Mouse (Mus musculus): Measurements from ENCODE around the gene Il1r1. TPM values are rescaled to one million over a fixed set of nuclear protein-coding genes. Genes with fewer than 3 reads are reported as not detected.
"Not testable (repeated sequence)": the region's sequence is repeated elsewhere in the genome, so short reads cannot be mapped to it uniquely, and the experiment has no call there.

The Il1r1 gene
- total RNA-seq, 1 experiment from 2014 or later = 45.8 TPM

DNA sequence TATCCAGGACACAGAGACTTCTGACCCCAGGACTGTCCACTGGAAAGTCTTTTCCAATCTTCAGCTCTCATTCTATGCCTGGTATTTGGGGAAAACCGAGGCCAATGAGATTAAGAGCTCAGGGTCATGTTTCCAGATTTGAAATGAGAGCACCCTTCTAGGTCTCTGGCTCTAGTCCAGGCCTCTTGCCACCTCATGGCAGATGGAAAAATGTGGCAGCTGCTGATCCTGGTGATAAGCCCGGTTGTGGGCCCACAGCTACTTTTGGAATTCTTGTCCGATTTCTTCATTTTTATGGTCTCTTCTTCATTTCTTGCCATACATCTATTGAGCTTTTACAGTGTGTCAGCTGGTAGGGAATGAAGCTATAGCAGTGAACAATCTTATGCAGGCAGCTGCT, 57.5 kb downstream of the Il1r1 start:
- no peak for ATAC-seq (replicated peaks in 1 of 2; ENCODE audit: insufficient read depth in 1 of 2, low FRiP score in 2 of 2, low TSS enrichment in 1 of 2, low read depth in 1 of 2, poor library complexity in 2 of 2, severe bottlenecking in 2 of 2)

DNA sequence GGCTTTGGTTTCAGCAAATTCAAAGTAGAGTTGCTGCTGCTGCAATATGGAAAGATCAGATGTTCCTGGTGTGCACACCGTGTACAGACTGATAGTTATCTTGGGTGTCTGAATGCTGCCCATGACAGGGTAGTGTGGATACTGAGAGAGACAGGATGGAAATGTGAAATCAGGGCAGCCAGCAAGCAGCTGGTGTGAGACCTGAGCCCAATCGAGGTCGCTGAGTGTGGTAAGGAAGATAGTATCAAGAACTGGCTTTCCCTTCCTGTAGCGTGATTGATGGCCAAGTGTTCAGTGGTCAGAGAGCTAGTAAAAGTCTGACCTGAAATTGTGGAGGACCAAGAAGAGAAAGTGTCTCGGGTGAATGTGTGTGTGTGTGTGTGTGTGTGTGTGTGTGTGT, 59.1 kb downstream of the Il1r1 start:
- peak; percentile 45 to 52; a peak in 3 of 4 replicates for ATAC-seq (replicated peaks in 1 of 2; ENCODE audit: insufficient read depth in 1 of 2, low FRiP score in 2 of 2, low TSS enrichment in 1 of 2, low read depth in 1 of 2, poor library complexity in 2 of 2, severe bottlenecking in 2 of 2)

DNA sequence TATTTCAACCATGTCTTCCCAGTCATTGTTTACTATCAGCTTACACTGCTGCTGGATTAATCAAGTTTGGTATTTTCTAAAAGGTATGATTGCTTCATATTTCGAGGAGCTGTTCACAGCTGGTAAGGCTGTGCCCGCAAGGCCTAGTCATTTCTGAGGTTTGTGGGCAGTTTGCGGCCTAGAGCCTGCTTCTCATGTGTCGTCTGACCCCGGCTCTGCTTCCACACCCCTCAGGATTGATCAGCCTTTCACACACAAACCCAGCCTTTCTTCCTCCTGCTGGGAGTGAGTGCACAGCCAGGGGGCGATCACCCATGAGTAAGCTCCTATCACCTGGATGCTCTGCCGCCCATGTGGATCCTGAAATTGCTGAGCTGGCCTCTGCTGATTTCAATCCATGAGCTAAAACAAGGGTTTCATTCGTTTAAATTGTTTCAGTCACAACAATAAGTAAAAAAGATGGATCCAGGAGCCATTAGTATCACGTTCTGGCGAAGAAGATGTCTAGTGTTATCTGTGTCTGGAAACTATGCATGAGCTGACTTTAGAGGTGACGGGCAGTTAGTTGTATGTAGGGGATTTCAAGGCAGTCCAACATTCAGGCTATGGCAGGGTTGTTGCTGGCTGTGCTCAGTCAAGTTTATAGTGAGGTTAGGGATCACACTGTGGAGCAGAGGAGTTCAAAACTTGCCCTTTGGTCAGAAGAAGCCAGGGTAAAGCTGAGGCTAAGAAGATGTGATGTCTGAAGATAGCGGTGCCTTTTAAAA, 65.8 kb downstream of the Il1r1 start:
- ATAC-seq (replicated peaks in 1 of 2; ENCODE audit: insufficient read depth in 1 of 2, low FRiP score in 2 of 2, low TSS enrichment in 1 of 2, low read depth in 1 of 2, poor library complexity in 2 of 2, severe bottlenecking in 2 of 2) = no peak

DNA sequence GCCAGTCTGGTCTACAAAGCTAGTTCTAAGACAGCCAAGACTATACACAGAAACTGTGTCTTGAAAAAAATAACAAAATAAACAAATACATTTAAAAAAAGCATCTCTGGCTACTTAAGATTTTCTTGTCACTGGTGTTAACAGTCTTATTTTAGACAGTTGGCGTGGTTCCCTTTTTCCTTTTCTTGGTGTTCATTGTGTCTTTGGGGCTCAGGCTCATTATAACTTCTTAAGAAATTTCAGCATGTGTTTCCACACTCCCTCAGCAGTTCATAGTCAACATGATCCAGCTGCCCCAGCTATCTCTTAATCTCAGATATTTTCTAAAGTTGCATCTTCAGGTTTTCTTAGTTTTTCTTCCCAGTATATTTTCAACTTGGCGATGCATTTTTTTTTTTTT, 67.4 kb downstream of the Il1r1 start:
- ATAC-seq (replicated peaks in 1 of 2; ENCODE audit: insufficient read depth in 1 of 2, low FRiP score in 2 of 2, low TSS enrichment in 1 of 2, low read depth in 1 of 2, poor library complexity in 2 of 2, severe bottlenecking in 2 of 2) = no peak

DNA sequence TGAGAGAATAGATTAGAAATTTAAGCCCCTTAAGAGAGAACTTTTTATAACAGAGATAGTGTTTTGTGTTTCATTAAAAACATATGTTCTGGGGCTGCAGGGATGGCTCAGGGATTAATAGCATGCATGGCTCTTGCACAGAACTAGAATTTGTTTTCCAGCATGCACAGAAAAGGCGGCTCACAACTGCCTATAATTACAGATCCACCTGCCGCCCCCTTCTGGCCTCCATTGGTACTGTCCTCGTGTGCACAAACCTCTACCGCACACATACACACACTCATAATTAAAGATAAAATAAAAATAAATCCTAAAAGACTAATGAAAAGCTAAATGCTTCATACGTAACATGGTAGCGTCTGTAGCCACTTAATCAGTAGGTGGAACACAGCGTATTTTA, 69.0 kb downstream of the Il1r1 start:
- no peak; a peak in 1 of 4 replicates for ATAC-seq (replicated peaks in 1 of 2; ENCODE audit: insufficient read depth in 1 of 2, low FRiP score in 2 of 2, low TSS enrichment in 1 of 2, low read depth in 1 of 2, poor library complexity in 2 of 2, severe bottlenecking in 2 of 2)

DNA sequence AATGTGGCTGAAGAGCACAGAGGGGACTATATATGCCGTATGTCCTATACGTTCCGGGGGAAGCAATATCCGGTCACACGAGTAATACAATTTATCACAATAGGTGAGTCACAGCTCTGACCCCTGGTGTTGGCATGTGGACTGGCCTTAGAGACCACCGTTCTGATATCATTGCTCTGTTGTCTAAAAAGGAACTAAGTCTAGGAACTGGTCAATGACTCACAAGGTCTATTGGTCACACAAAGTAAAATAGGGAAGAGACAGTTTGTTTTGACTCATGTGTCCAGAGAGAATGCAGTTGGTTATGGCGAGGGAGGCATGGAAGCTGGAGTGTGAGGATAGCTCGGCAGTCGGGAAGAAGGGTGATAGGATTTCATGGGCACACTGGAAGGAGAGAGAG, 69.9 kb downstream of the Il1r1 start:
- peak in 1 of 2 experiments; percentile 17; a peak in 1 of 4 replicates for ATAC-seq (replicated peaks in 1 of 2; ENCODE audit: insufficient read depth in 1 of 2, low FRiP score in 2 of 2, low TSS enrichment in 1 of 2, low read depth in 1 of 2, poor library complexity in 2 of 2, severe bottlenecking in 2 of 2)

DNA sequence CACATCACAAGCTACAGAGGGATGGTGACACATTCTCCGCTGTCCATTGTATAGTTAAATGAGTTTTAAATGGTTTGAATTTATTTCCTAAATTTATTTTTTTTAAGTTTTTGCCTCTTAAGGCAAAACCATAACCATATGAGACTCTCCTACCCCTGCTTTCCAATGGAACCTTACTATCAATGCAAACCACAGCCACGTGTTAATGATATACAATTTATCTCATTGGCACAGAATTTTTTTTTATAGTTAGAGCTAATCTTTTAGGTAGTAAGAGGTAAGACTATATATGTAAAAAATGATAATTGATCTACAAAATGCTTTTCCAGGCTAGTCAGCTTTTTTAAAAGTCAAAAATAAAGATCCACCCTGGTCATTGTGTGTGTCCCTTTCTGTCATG, 73.2 kb downstream of the Il1r1 start:
- ATAC-seq (replicated peaks in 1 of 2; ENCODE audit: insufficient read depth in 1 of 2, low FRiP score in 2 of 2, low TSS enrichment in 1 of 2, low read depth in 1 of 2, poor library complexity in 2 of 2, severe bottlenecking in 2 of 2) = no peak

DNA sequence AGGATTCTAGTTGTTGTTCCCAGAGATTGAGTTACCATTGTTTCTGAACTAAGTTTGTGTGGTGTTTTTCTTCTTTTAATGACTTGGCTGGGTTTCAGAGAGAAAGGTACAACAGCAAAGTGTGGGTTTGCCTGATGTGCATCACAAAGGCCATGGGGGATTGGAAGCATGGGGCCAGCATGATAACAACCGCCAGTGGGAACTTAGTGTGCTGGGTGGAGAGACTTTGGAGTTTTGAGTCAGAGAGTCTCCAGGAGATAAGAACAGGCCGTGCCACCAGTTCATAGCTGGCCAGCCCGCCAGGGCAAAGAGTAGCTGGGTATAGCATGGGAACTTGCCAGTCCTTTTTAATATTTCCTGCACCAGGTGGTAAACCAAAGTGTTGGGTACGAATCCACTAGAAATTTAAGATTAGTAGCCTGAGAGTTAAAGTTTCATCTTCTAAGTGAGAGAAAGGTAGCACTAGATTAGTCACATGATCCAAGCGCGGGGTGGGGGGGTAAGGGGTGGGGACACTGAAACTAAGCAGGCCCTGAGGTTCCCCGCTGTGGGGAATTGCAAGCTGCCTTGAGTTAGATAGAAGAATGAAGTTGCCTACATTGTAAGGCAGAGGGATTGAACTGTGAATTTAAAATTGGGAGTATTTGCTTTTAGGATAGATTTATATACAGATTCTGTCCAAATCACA, 78.4 kb downstream of the Il1r1 start:
- no peak for ATAC-seq (replicated peaks in 1 of 2; ENCODE audit: insufficient read depth in 1 of 2, low FRiP score in 2 of 2, low TSS enrichment in 1 of 2, low read depth in 1 of 2, poor library complexity in 2 of 2, severe bottlenecking in 2 of 2)

DNA sequence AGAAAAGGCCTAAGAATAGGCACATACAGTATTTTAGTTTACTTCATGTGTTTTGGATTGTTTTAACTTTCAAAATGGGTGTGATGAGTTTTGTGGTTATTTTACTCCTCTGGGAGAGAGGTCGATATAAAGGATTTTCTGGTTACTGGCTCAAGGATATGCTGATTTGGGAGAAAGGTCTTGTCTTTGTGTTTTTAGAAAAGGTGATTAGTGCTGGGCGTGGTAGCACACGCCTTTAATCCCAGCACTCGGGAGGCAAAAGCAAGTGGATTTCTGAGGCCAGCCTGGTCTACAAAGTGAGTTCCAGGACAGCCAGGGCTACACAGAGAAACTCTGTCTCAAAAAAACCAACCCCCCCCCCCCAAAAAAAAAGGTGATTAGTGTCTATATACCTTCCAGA, 79.4 kb downstream of the Il1r1 start:
- not testable (repeated sequence) for ATAC-seq (replicated peaks in 1 of 2; ENCODE audit: insufficient read depth in 1 of 2, low FRiP score in 2 of 2, low TSS enrichment in 1 of 2, low read depth in 1 of 2, poor library complexity in 2 of 2, severe bottlenecking in 2 of 2)

DNA sequence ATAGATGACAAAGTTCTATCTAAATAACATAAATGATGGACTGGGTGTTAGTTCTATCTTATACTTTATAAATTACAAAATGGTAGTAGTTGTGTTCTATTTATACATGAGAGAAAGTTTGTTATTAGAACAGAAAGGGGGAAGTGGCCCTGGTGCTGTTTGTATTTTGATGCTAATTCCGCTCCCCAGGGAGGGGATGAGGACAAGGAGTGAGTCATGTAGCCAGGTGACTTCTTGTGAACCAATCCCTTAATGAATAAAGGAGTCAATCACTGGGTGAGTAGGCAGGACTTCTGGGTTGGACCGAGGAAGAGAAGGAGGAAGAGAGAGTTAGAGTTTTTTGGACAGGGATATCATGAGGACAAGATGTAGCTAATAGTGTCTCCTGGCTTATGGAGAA, 81.2 kb downstream of the Il1r1 start:
- ATAC-seq (replicated peaks in 1 of 2; ENCODE audit: insufficient read depth in 1 of 2, low FRiP score in 2 of 2, low TSS enrichment in 1 of 2, low read depth in 1 of 2, poor library complexity in 2 of 2, severe bottlenecking in 2 of 2) = no peak

DNA sequence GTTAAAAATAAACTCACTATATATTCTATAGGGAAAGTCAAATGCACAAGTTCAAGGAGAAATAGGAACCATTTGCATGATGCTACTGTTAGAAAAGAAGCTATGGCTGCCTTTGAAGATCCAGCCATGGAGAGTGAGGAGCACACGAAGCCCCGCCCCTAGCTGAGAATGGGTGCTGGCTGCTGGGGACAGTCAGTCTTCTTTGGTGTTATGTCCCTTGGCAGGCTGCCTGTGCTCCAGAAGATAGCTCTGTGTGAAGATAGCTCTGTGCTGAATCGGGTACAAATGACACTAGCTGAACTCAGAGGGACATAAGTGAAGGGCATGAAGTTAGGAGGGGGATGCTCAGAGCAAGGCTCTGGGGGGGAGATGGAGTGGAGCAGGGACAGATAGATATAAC, 86.2 kb downstream of the Il1r1 start:
- no peak for ATAC-seq (replicated peaks in 1 of 2; ENCODE audit: insufficient read depth in 1 of 2, low FRiP score in 2 of 2, low TSS enrichment in 1 of 2, low read depth in 1 of 2, poor library complexity in 2 of 2, severe bottlenecking in 2 of 2)

DNA sequence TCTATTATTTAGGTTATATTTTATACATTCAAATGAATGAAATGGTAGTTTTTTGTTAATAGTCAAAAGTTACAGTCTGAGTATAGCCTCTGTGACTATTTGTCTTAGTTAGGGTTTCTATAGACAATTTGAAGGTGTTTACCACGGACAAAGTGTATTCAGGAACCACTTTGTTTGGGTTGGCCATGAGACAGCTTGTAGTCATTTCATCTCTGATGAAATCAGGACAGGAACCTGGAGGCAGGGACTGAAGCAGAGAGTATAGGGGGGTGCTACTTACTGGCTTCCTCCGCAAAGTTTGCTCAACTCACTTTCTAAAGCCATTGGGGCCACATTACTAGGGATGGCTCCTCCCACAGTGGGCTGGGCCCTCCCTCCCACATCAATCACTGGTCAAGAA, 86.7 kb downstream of the Il1r1 start:
- ATAC-seq (replicated peaks in 1 of 2; ENCODE audit: insufficient read depth in 1 of 2, low FRiP score in 2 of 2, low TSS enrichment in 1 of 2, low read depth in 1 of 2, poor library complexity in 2 of 2, severe bottlenecking in 2 of 2) = no peak

DNA sequence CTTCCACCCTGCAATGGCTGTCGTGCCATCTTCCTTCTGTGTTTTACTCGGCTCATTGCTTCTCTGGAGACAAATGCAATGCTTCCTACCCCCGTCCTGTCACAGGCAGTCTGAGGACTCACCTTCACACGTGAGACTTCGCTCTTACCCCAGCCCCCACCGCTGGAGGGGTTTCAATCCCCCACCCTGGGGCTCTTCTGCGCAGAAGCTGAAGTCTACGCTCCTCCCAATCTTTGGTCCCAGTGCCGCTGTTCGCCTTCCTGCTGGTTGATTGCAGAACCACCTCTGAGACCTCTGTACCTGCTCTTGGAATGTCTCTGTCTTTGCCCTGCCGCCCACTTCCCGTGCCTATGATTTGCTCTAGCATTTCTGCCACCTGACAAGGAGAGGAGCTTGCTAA, 89.1 kb downstream of the Il1r1 start:
- no peak for ATAC-seq (replicated peaks in 1 of 2; ENCODE audit: insufficient read depth in 1 of 2, low FRiP score in 2 of 2, low TSS enrichment in 1 of 2, low read depth in 1 of 2, poor library complexity in 2 of 2, severe bottlenecking in 2 of 2)

DNA sequence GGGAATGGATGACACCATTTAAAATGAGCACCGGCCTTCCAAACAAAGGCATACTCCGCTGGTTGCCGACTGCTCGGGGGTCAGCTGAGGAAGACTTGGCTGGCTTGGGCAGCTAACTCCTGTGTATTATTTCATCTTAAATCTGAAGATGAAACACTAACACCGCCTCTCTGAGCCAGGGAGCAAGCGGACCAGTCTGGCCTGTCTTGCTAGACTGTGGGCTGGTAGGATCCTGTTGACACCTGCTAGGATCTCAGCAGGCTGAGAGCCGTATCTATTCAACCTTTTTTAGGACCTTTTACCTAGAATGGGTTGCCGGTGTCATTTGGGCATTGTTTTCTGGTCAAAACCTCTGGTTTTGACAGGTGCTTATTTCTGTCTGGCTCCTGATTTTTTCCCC, 92.8 kb downstream of the Il1r1 start:
- no peak for ATAC-seq (replicated peaks in 1 of 2; ENCODE audit: insufficient read depth in 1 of 2, low FRiP score in 2 of 2, low TSS enrichment in 1 of 2, low read depth in 1 of 2, poor library complexity in 2 of 2, severe bottlenecking in 2 of 2)

DNA sequence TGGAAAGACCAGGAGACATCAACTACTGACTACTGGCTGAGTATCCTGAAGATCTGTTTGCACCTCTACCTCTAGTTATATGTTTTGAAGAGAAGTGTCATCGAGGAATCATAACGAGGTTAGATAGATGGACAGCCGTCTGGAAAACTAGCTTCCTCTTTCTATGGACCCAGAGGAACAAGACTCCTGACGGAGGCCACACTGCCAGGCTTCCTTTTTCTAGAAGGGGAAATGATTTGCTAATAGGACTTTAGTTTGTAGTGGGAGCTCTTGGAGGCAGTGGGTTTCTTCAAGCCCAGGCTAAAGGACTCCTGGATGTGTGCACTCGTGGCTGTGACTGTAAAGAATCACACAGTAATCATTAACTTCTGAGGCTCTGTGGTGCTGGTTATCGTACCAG, 96.9 kb downstream of the Il1r1 start:
- ATAC-seq (replicated peaks in 1 of 2; ENCODE audit: insufficient read depth in 1 of 2, low FRiP score in 2 of 2, low TSS enrichment in 1 of 2, low read depth in 1 of 2, poor library complexity in 2 of 2, severe bottlenecking in 2 of 2) = peak; percentile 51 to 52; a peak in 2 of 4 replicates

DNA sequence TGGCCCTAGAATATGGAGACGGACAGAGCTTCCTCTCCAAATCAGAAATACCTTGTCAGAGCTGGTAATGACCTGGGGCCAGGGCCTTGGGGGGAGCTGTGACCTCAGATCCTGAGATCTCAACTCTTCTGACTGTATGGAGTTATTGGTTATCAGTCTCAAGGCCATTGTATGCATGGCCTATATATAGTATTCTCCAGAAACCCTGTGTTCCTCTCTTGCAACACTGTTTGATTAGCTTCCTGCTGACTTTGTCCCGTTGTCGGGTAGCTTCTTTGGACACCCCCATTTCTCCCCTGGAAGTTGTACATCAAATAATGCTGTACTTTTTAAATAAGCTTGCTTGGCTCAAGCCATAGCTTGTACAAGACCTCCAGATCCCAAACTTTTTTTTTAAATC, 97.7 kb downstream of the Il1r1 start:
- no peak for ATAC-seq (replicated peaks in 1 of 2; ENCODE audit: insufficient read depth in 1 of 2, low FRiP score in 2 of 2, low TSS enrichment in 1 of 2, low read depth in 1 of 2, poor library complexity in 2 of 2, severe bottlenecking in 2 of 2)

DNA sequence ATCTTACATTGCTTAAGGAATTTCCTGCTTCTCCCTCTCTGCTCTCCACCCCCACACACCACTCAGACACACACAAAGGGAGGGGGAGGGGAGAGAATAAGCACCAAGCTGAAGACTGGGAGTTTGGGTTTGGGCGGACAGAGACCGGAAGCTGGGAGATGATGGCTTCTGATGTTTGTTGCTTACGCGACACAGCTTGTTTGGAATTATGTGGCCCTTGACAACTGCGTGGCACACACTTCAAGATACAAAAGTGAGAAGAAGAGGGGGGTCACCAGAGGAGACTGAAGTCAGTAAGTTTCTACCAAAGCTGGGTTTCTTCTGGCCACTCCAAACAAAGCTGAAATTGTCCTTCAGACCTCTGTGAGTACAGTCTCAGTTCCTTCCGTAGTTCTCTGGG, 99.6 kb downstream of the Il1r1 start, which contains the start of gene Il1rl2:
Il1rl2 (plus strand) TSS at position 154 of the 400 bp plus-strand sequence.
- ATAC-seq (replicated peaks in 1 of 2; ENCODE audit: insufficient read depth in 1 of 2, low FRiP score in 2 of 2, low TSS enrichment in 1 of 2, low read depth in 1 of 2, poor library complexity in 2 of 2, severe bottlenecking in 2 of 2) = peak; percentile 10 to 55; a peak in 2 of 4 replicates

DNA sequence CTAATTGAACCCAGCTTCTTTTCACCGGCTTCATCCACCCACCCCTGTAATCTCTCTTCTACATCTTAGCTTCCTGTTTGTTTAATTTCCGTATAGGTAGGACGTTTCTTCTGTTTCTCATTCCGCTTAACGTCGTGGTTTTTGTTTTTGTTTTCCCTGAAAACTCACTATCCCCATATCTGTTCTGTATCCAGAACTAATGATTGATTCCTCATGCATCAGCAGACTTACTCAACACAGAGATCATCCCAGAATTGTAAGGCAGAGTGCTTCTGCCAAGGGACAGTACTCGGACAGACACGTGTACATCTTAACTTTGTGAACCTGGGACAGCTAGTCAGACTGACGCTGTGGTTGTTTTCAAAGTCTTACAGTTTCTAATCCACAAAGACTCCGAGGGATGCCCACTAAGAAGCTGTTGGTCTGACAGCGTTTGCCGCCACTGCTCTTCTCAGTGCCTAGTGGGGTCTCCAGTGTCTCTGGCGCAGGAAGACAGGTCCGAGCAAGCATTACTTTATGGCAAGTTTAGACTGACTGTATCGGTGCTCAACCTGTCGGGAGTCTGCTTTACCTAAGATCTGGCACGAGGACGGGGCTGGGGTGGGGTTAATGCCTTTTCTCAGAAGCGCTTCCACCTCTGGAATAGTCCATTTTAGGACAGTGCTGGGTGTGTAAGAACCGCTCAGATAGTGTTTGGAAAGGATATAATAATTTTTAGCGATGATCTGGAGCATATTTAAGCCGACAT, 100.2 kb downstream of the Il1r1 start:
- 0 out of 4 replicates have a peak, but pooled peaks have one; percentile 7 to 23 for ATAC-seq (replicated peaks in 1 of 2; ENCODE audit: insufficient read depth in 1 of 2, low FRiP score in 2 of 2, low TSS enrichment in 1 of 2, low read depth in 1 of 2, poor library complexity in 2 of 2, severe bottlenecking in 2 of 2)

Data from hematopoietic stem cell, adult 5-6 weeks (primary cell).